Mouse (Mus musculus) liver, postnatal 0 days (tissue): ENCODE data around the gene Stra6. TPM values are rescaled to one million over a fixed set of nuclear protein-coding genes. Genes with fewer than 3 reads are reported as not detected.

Source experiments
- ATAC-seq: fragments of 200-750 bp; cut with Nextera tagmentation; 2 replicates; pipeline ENCODE4 v1.8.0; 2017; ENCODE audit warnings: mild to moderate bottlenecking, moderate library complexity
- DNase-seq: peaks from one replicate; pipeline ENCODE4 v3.0.0-alpha.2; 2016
- H3K27ac ChIP-seq: fragments of 300-500 bp; sonication (generic); 2 replicates; pipeline ENCODE4 v1.5.1; 2014; ENCODE audit warnings: antibody characterized with exemption, moderate library complexity, mild to moderate bottlenecking, low read depth
- H3K27me3 ChIP-seq: fragments of 300-500 bp; sonication (generic); 2 replicates; pipeline ENCODE4 v1.6.1; 2014; ENCODE audit warnings: low read length, control low read depth, mixed read lengths; ENCODE audit not compliant: insufficient read depth
- H3K36me3 ChIP-seq: fragments of 300-500 bp; sonication (generic); replicated peaks from 2 replicates; pipeline ENCODE4 v1.6.1; 2014; ENCODE audit warnings: mild to moderate bottlenecking, control low read depth, low read length, moderate library complexity, mixed read lengths; ENCODE audit not compliant: insufficient read depth
- H3K4me1 ChIP-seq: fragments of 300-500 bp; sonication (generic); 2 replicates; pipeline ENCODE4 v1.6.1; 2014; ENCODE audit warnings: antibody characterized with exemption, mild to moderate bottlenecking, control low read depth; ENCODE audit not compliant: insufficient read depth
- H3K4me2 ChIP-seq: fragments of 300-500 bp; sonication (generic); 2 replicates; pipeline ENCODE4 v1.6.1; 2014; ENCODE audit warnings: low read depth, mild to moderate bottlenecking, low read length, moderate library complexity, mixed read lengths
- H3K4me3 ChIP-seq: fragments of 300-500 bp; sonication (generic); 2 replicates; pipeline ENCODE4 v1.5.1; 2014; ENCODE audit warnings: low read depth, low read length
- H3K9ac ChIP-seq: fragments of 300-500 bp; sonication (generic); replicated peaks from 2 replicates; pipeline ENCODE4 v1.6.1; 2014; ENCODE audit warnings: mild to moderate bottlenecking, moderate library complexity
- H3K9me3 ChIP-seq: fragments of 300-500 bp; sonication (generic); 2 replicates; pipeline ENCODE4 v1.6.1; 2016; ENCODE audit warnings: mild to moderate bottlenecking, control low read depth, low read length, mixed read lengths
- CTCF ChIP-seq: sonication (generic); IDR thresholded peaks from 2 replicates; pipeline ENCODE4 v1.5.1; 2016; ENCODE audit warnings: antibody characterized with exemption, low read depth
- EP300 ChIP-seq: IDR thresholded peaks from 2 replicates; pipeline ENCODE4 v1.6.1; 2016; ENCODE audit warnings: antibody characterized with exemption, low read depth, mild to moderate bottlenecking
- WGBS: fragments of 180-500 bp; shearing (Covaris S2); extraction: QIAGEN DNeasy Blood & Tissue Kit; methylation state at CpG from one replicate; pipeline ENCODE4 v1.1.7; 2014; ENCODE audit not compliant: insufficient replicate concordance; 5-methylcytosine and 5-hydroxymethylcytosine counted together
- polyA plus RNA-seq: library from polyadenylated mRNA; unstranded; fragments of >200 nt; fragmentation: Nextera tagmentation; extraction: Ambion mirVana; gene quantifications from 2 replicates; pipeline ENCODE4 v1.2.1, GENCODE M21; 2015

Gene Stra6
- polyA plus RNA-seq, 1 experiment from 2014 or later: not detected

GRCm38 (mm10) chr9:58065977-58066730 is 2.6 kb downstream of the Stra6 start:
- ATAC-seq (no peak), DNase-seq (no peak)
- H3K9ac ChIP-seq: no peak overlapping the region
- no peak overlapping the region for H3K4me3 ChIP-seq
- TF ChIP-seq EP300 (no peak), CTCF (no peak)
- H3K4me1 ChIP-seq: no peaks in the 10 kb centered on the region; the same call in 1 of the 2 replicates
- H3K27me3 ChIP-seq: peaks cover 5% of the 10 kb centered on the region
- no peak overlapping the region for H3K27ac ChIP-seq
- WGBS: 63% methylated on average over 6 of the region's 6 CpGs
- no peaks in the 10 kb centered on the region for H3K9me3 ChIP-seq
- H3K36me3 ChIP-seq: no peaks in the 10 kb centered on the region
- H3K4me2 ChIP-seq: no peak overlapping the region

GRCm38 (mm10) chr9:58066731-58067095 is 3.1 kb downstream of the Stra6 start:
- Histone ChIP-seq H3K27ac (no peak overlapping the region), H3K4me1 (no peaks in the 10 kb centered on the region), H3K4me2 (no peak overlapping the region), H3K36me3 (no peaks in the 10 kb centered on the region), H3K4me3 (no peak overlapping the region), H3K9ac (no peak overlapping the region), H3K9me3 (no peaks in the 10 kb centered on the region), H3K27me3 (no peaks in the 10 kb centered on the region; the same call in 1 of the 2 replicates)
- TF ChIP-seq CTCF: no peak
- no peak for TF ChIP-seq EP300
- WGBS: 70% methylated on average over 6 of the region's 6 CpGs
- no peak for ATAC-seq
- DNase-seq: no peak

GRCm38 (mm10) chr9:58067546-58067945 is 4.0 kb downstream of the Stra6 start:
- H3K36me3 ChIP-seq: no peaks in the 10 kb centered on the region
- no peak overlapping the region for H3K27ac ChIP-seq
- H3K9ac ChIP-seq: no peak overlapping the region
- no peaks in the 10 kb centered on the region for H3K4me1 ChIP-seq
- ATAC-seq: no peak
- no peaks in the 10 kb centered on the region for H3K9me3 ChIP-seq
- TF ChIP-seq EP300: no peak
- TF ChIP-seq CTCF: no peak
- no peaks in the 10 kb centered on the region for H3K27me3 ChIP-seq
- H3K4me3 ChIP-seq: no peak overlapping the region
- H3K4me2 ChIP-seq: no peak overlapping the region
- no peak for DNase-seq
- 72% methylated on average over 3 of the region's 3 CpGs for WGBS

GRCm38 (mm10) chr9:58074561-58074960 is 11.0 kb downstream of the Stra6 start:
- Histone ChIP-seq H3K4me2 (no peak overlapping the region), H3K27ac (no peak overlapping the region), H3K4me3 (no peak overlapping the region), H3K27me3 (no peaks in the 10 kb centered on the region), H3K36me3 (no peaks in the 10 kb centered on the region), H3K4me1 (no peaks in the 10 kb centered on the region), H3K9me3 (no peaks in the 10 kb centered on the region), H3K9ac (no peak overlapping the region)
- 52% methylated on average over 3 of the region's 3 CpGs for WGBS
- no peak for DNase-seq
- ATAC-seq: no peak
- no peak for TF ChIP-seq CTCF
- TF ChIP-seq EP300: no peak

- Histone ChIP-seq H3K4me3 (no peak overlapping the region), H3K27ac (no peak overlapping the region), H3K36me3 (no peaks in the 10 kb centered on the region), H3K9me3 (no peaks in the 10 kb centered on the region), H3K4me1 (no peaks in the 10 kb centered on the region), H3K27me3 (no peaks in the 10 kb centered on the region), H3K9ac (no peak overlapping the region), H3K4me2 (no peak overlapping the region)
- DNase-seq: no peak
- WGBS: 20% methylated on average over 8 of the region's 8 CpGs
- TF ChIP-seq CTCF: no peak
- no peak for TF ChIP-seq EP300
- no peak for ATAC-seq
Measured at GRCm38 (mm10) chr9:58084586-58084985, 21.0 kb downstream of the Stra6 start.

- TF ChIP-seq CTCF (no peak), EP300 (no peak)
- ATAC-seq (no peak), DNase-seq (no peak)
- Histone ChIP-seq H3K4me3 (no peak overlapping the region), H3K27me3 (no peaks in the 10 kb centered on the region), H3K4me1 (no peaks in the 10 kb centered on the region), H3K36me3 (no peaks in the 10 kb centered on the region), H3K9me3 (no peaks in the 10 kb centered on the region), H3K4me2 (no peak overlapping the region), H3K27ac (no peak overlapping the region), H3K9ac (no peak overlapping the region)
- WGBS: 9% methylated on average over 2 of the region's 2 CpGs
Measured at GRCm38 (mm10) chr9:58085074-58085473, 21.5 kb downstream of the Stra6 start.

GRCm38 (mm10) chr9:58086203-58086602 is 22.6 kb downstream of the Stra6 start:
- WGBS: 41% methylated on average over 9 of the region's 9 CpGs
- no peaks in the 10 kb centered on the region for H3K9me3 ChIP-seq
- ATAC-seq (no peak), DNase-seq (no peak)
- no peak overlapping the region for H3K9ac ChIP-seq
- no peak overlapping the region for H3K27ac ChIP-seq
- no peaks in the 10 kb centered on the region for H3K4me1 ChIP-seq
- no peak for TF ChIP-seq EP300
- no peak for TF ChIP-seq CTCF
- H3K4me2 ChIP-seq: no peak overlapping the region
- H3K4me3 ChIP-seq: no peak overlapping the region
- H3K36me3 ChIP-seq: no peaks in the 10 kb centered on the region
- H3K27me3 ChIP-seq: no peaks in the 10 kb centered on the region
